Mouse (Mus musculus): ENCODE measurements around the gene Iqcd. TPM values are rescaled to one million over a fixed set of nuclear protein-coding genes. Genes with fewer than 3 reads are reported as not detected.

Iqcd gene
- polyA plus RNA-seq, 1 experiment from 2014 or later = 0.40 TPM

DNA sequence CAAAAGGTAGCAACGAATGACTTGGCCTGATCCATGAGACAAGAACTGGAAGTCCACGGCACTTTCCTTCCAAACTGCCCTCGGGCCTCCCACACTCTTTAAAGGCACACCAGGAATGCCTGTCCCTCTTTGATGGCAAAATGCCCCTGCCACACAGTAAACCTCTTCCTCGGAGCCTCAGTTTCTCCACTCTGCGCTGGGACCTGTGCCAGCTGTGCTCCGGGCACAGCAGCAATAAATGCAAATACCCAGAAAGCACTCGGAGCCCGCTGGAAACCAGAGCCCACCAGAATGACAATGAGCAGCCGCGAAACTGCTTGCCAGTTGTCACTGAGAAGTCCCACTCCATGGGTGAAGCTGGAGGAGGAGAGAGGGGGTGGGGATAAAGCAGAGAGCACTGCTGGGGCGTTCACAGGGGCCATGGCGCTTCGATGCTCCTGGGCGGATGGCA is 21.0 kb upstream of the Iqcd start:
- DNase-seq (ENCODE audit: low spot score) (no peak), ATAC-seq (ENCODE audit: insufficient number of reproducible peaks, low FRiP score, low TSS enrichment, low read depth) (no peak)
- 33% methylated on average over 14 of the region's 14 CpGs for WGBS
- Histone ChIP-seq H3K27ac (replicated peaks; ENCODE audit: low read depth, low read length) (peak overlapping the region; percentile 85), H3K9ac (ENCODE audit: low read length) (peak overlapping the region; percentile 9; the same call in 1 of the 2 replicates), H3K4me3 (ENCODE audit: low read depth, low read length) (no peak overlapping the region), H3K36me3 (ENCODE audit: control insufficient read depth, insufficient read depth, low read length) (no peaks in the 10 kb centered on the region), H3K4me2 (ENCODE audit: low read depth, severe bottlenecking) (peak overlapping the region; percentile 26; the same call in 1 of the 2 replicates), H3K4me1 (ENCODE audit: control insufficient read depth, insufficient read depth, low read length) (peaks cover 70% of the 10 kb centered on the region), H3K9me3 (ENCODE audit: control insufficient read depth, low read length) (no peaks in the 10 kb centered on the region), H3K27me3 (ENCODE audit: control insufficient read depth, insufficient read depth, low read length) (no peaks in the 10 kb centered on the region)

DNA sequence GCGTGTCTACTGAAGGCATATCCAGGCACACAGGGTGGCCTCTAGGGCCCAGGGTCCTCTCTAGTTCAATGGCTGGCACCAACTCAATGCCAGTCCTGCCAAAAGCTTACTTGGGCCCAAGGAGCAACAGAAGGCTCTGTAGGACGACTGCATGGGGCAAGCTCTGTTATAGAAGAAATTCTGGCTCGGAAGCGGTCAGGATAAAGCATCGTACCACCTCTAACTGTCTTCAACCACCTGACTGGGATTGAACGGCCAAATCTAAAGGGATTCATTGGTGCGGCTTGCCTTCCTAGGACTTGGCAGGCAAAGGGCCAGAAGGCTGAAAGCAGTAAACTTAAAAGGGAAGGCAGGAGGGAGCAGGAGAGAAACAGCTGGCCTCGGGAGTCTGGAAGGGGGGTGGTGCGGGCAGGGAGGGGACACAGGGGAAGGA is 20.5 kb upstream of the Iqcd start:
- Histone ChIP-seq H3K4me2 (ENCODE audit: low read depth, severe bottlenecking) (no peak overlapping the region), H3K9me3 (ENCODE audit: control insufficient read depth, low read length) (no peaks in the 10 kb centered on the region), H3K27ac (replicated peaks; ENCODE audit: low read depth, low read length) (peak overlapping the region; percentile 85), H3K4me1 (ENCODE audit: control insufficient read depth, insufficient read depth, low read length) (peaks cover 66% of the 10 kb centered on the region), H3K9ac (ENCODE audit: low read length) (no peak overlapping the region), H3K27me3 (ENCODE audit: control insufficient read depth, insufficient read depth, low read length) (no peaks in the 10 kb centered on the region), H3K36me3 (ENCODE audit: control insufficient read depth, insufficient read depth, low read length) (no peaks in the 10 kb centered on the region), H3K4me3 (ENCODE audit: low read depth, low read length) (no peak overlapping the region)
- WGBS = 30% methylated on average over 9 of the region's 9 CpGs
- DNase-seq (ENCODE audit: low spot score) = no peak
- no peak for ATAC-seq (ENCODE audit: insufficient number of reproducible peaks, low FRiP score, low TSS enrichment, low read depth)

DNA sequence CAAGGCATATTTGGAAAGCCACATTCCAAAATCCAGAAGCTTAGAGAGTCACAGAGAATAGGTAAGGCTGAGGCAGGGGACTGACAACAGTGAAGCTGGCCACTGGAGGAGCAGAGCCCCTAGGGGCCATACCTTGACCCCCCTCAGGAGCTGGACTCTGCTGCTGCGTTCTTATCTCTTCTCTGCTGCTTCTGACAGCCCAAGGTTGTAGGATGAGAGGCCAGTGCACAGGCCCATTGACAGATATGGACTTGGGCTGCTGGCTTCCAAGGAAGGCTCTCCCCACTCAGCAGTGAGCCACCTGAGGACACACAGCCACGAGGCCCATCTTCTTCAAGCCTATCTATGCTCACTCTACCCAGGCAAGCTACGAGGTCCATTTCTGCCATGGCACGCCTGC is 19.9 kb upstream of the Iqcd start:
- DNase-seq (ENCODE audit: low spot score) = no peak
- H3K27me3 ChIP-seq (ENCODE audit: control insufficient read depth, insufficient read depth, low read length) = no peaks in the 10 kb centered on the region
- no peak for ATAC-seq (ENCODE audit: insufficient number of reproducible peaks, low FRiP score, low TSS enrichment, low read depth)
- peak overlapping the region; percentile 52; the same call in 1 of the 2 replicates for H3K27ac ChIP-seq (replicated peaks; ENCODE audit: low read depth, low read length)
- 90% methylated on average over 4 of the region's 4 CpGs for WGBS
- no peak overlapping the region for H3K9ac ChIP-seq (ENCODE audit: low read length)
- peaks cover 62% of the 10 kb centered on the region for H3K4me1 ChIP-seq (ENCODE audit: control insufficient read depth, insufficient read depth, low read length)
- H3K36me3 ChIP-seq (ENCODE audit: control insufficient read depth, insufficient read depth, low read length) = no peaks in the 10 kb centered on the region
- H3K9me3 ChIP-seq (ENCODE audit: control insufficient read depth, low read length) = no peaks in the 10 kb centered on the region
- H3K4me2 ChIP-seq (ENCODE audit: low read depth, severe bottlenecking) = no peak overlapping the region
- H3K4me3 ChIP-seq (ENCODE audit: low read depth, low read length) = no peak overlapping the region

GRCm38 (mm10) chr5:120569791-120570190 is 19.0 kb upstream of the Iqcd start:
- 81% methylated on average over 3 of the region's 3 CpGs for WGBS
- Histone ChIP-seq H3K9me3 (ENCODE audit: control insufficient read depth, low read length) (no peaks in the 10 kb centered on the region), H3K4me2 (ENCODE audit: low read depth, severe bottlenecking) (no peak overlapping the region; the same call in 1 of the 2 replicates), H3K9ac (ENCODE audit: low read length) (no peak overlapping the region), H3K4me1 (ENCODE audit: control insufficient read depth, insufficient read depth, low read length) (peaks cover 60% of the 10 kb centered on the region), H3K27me3 (ENCODE audit: control insufficient read depth, insufficient read depth, low read length) (no peaks in the 10 kb centered on the region), H3K27ac (replicated peaks; ENCODE audit: low read depth, low read length) (no peak overlapping the region), H3K36me3 (ENCODE audit: control insufficient read depth, insufficient read depth, low read length) (no peaks in the 10 kb centered on the region), H3K4me3 (ENCODE audit: low read depth, low read length) (no peak overlapping the region)
- no peak for DNase-seq (ENCODE audit: low spot score)
- no peak for ATAC-seq (ENCODE audit: insufficient number of reproducible peaks, low FRiP score, low TSS enrichment, low read depth)

GRCm38 (mm10) chr5:120570289-120570897 is 18.4 kb upstream of the Iqcd start:
- WGBS = 86% methylated on average over 11 of the region's 11 CpGs
- H3K27ac ChIP-seq (replicated peaks; ENCODE audit: low read depth, low read length) = no peak overlapping the region; the same call in 1 of the 2 replicates

GRCm38 (mm10) chr5:120571056-120571740 is 17.6 kb upstream of the Iqcd start:
- Histone ChIP-seq H3K36me3 (ENCODE audit: control insufficient read depth, insufficient read depth, low read length) (no peaks in the 10 kb centered on the region), H3K9me3 (ENCODE audit: control insufficient read depth, low read length) (no peaks in the 10 kb centered on the region), H3K27ac (replicated peaks; ENCODE audit: low read depth, low read length) (no peak overlapping the region; the same call in 1 of the 2 replicates), H3K9ac (ENCODE audit: low read length) (no peak overlapping the region), H3K4me3 (ENCODE audit: low read depth, low read length) (no peak overlapping the region), H3K27me3 (ENCODE audit: control insufficient read depth, insufficient read depth, low read length) (no peaks in the 10 kb centered on the region), H3K4me1 (ENCODE audit: control insufficient read depth, insufficient read depth, low read length) (peaks cover 48% of the 10 kb centered on the region), H3K4me2 (ENCODE audit: low read depth, severe bottlenecking) (no peak overlapping the region; the same call in 1 of the 2 replicates)
- DNase-seq (ENCODE audit: low spot score) = no peak
- no peak for ATAC-seq (ENCODE audit: insufficient number of reproducible peaks, low FRiP score, low TSS enrichment, low read depth)
- 45% methylated on average over 14 of the region's 14 CpGs for WGBS

More at GRCm38 (mm10) chr5:120570289-120570897, 18.4 kb upstream of the Iqcd start:
- ATAC-seq (ENCODE audit: insufficient number of reproducible peaks, low FRiP score, low TSS enrichment, low read depth) = no peak
- H3K36me3 ChIP-seq (ENCODE audit: control insufficient read depth, insufficient read depth, low read length) = no peaks in the 10 kb centered on the region
- H3K9me3 ChIP-seq (ENCODE audit: control insufficient read depth, low read length) = no peaks in the 10 kb centered on the region
- H3K9ac ChIP-seq (ENCODE audit: low read length) = no peak overlapping the region
- H3K4me2 ChIP-seq (ENCODE audit: low read depth, severe bottlenecking) = no peak overlapping the region; the same call in 1 of the 2 replicates
- no peaks in the 10 kb centered on the region for H3K27me3 ChIP-seq (ENCODE audit: control insufficient read depth, insufficient read depth, low read length)
- peaks cover 56% of the 10 kb centered on the region for H3K4me1 ChIP-seq (ENCODE audit: control insufficient read depth, insufficient read depth, low read length)
- no peak overlapping the region for H3K4me3 ChIP-seq (ENCODE audit: low read depth, low read length)
- DNase-seq (ENCODE audit: low spot score) = no peak

DNA sequence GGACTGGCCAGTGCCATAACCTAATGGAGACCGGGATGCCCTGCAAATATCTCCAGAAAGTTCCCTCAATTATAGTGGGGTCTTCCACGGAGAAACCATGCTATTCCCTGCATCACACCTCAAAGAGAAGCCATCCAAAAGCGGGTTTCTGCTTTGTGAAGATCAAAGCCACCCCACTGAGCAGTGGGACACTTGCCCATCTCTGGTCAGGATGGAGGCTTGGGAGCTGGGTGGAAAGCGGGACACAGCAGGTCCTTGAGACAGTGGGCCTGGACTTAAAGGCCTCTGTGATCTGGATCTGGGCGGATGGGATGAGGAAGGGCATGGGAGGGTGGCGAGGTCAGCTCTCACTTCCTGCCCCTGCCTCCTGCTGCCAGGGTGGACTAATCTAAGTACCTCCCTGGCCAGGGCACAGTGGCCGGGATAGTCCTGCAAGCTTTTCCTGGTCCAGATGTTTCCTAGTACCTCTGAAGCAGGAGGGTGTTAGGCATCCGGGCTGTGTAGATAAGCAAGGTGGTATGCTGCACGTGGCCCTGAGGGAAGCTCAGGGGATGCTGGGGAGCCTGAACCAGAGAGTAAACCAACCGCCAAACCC is 14.2 kb upstream of the Iqcd start:
- no peak overlapping the region for H3K4me2 ChIP-seq (ENCODE audit: low read depth, severe bottlenecking)
- ATAC-seq (ENCODE audit: insufficient number of reproducible peaks, low FRiP score, low TSS enrichment, low read depth) (no peak), DNase-seq (ENCODE audit: low spot score) (no peak)
- WGBS = 69% methylated on average over 10 of the region's 10 CpGs
- H3K4me1 ChIP-seq (ENCODE audit: control insufficient read depth, insufficient read depth, low read length) = peaks cover 41% of the 10 kb centered on the region
- no peak overlapping the region for H3K9ac ChIP-seq (ENCODE audit: low read length)
- no peak overlapping the region for H3K4me3 ChIP-seq (ENCODE audit: low read depth, low read length)
- no peaks in the 10 kb centered on the region for H3K36me3 ChIP-seq (ENCODE audit: control insufficient read depth, insufficient read depth, low read length)
- H3K27me3 ChIP-seq (ENCODE audit: control insufficient read depth, insufficient read depth, low read length) = no peaks in the 10 kb centered on the region
- no peak overlapping the region for H3K27ac ChIP-seq (replicated peaks; ENCODE audit: low read depth, low read length)
- no peaks in the 10 kb centered on the region for H3K9me3 ChIP-seq (ENCODE audit: control insufficient read depth, low read length)

- Histone ChIP-seq H3K4me3 (ENCODE audit: low read depth, low read length) (no peak overlapping the region), H3K27me3 (ENCODE audit: control insufficient read depth, insufficient read depth, low read length) (no peaks in the 10 kb centered on the region), H3K36me3 (ENCODE audit: control insufficient read depth, insufficient read depth, low read length) (no peaks in the 10 kb centered on the region; the same call in 1 of the 2 replicates), H3K4me2 (ENCODE audit: low read depth, severe bottlenecking) (no peak overlapping the region), H3K4me1 (ENCODE audit: control insufficient read depth, insufficient read depth, low read length) (peaks cover 41% of the 10 kb centered on the region), H3K27ac (replicated peaks; ENCODE audit: low read depth, low read length) (no peak overlapping the region), H3K9ac (ENCODE audit: low read length) (no peak overlapping the region), H3K9me3 (ENCODE audit: control insufficient read depth, low read length) (no peaks in the 10 kb centered on the region)
- WGBS = 77% methylated on average over 11 of the region's 11 CpGs
- DNase-seq (ENCODE audit: low spot score) (no peak), ATAC-seq (ENCODE audit: insufficient number of reproducible peaks, low FRiP score, low TSS enrichment, low read depth) (no peak)
Observed at GRCm38 (mm10) chr5:120576781-120577301, 12.0 kb upstream of the Iqcd start.
